Mouse (Mus musculus) heart, adult 8-10 months (tissue): ENCODE results near the gene Sh3bp4. TPM values are rescaled to one million over a fixed set of nuclear protein-coding genes. Genes with fewer than 3 reads are reported as not detected.

ENCODE experiments used
- DNase-seq: peaks from one replicate; pipeline ENCODE4 v3.0.0; 2022; ENCODE audit warnings: low spot score
- total RNA-seq, 4 experiments: library from RNA; stranded (reverse); gene quantifications; 2 replicates each; pipeline ENCODE4 v1.2.4; 2022

Sh3bp4 gene
- 10 to 100 TPM in 2 of 4 experiments, 1 to 10 TPM in 2; 7.2 to 13.4 (median 9.7) TPM for total RNA-seq

DNA sequence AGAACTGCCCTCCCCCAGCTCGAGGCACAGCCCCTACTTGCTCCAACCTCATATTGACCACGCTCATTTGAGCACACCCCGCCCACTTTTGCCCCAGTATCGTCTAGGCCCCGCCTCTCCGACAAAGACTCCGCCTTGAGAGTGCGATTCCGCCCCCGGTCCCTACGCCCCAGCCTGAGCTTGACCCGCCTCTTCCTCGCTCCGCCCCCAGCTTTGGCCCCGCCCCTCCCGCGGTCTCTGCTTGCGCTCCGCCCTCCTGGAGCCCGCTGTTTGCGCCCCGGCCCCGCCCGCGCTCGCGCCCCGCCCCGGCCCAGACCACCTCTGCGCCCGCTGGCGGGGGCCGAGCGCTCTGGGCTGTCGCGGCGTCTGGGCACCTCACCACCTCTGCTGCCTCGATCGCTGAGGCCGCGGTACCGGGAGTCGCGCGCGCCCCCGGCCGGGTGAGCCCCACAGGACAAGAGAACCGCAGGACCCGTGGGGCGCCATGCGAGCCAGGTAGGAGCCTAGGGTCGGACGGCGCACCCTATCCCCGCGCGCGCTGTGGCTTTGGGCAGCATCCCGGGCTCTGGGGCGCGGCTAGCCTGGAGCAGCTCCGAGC, at the start of gene Sh3bp4:
TSS of gene Sh3bp4 (plus strand) at position 313 of the 598 bp plus-strand sequence.
- peak; percentile 98 for DNase-seq

DNA sequence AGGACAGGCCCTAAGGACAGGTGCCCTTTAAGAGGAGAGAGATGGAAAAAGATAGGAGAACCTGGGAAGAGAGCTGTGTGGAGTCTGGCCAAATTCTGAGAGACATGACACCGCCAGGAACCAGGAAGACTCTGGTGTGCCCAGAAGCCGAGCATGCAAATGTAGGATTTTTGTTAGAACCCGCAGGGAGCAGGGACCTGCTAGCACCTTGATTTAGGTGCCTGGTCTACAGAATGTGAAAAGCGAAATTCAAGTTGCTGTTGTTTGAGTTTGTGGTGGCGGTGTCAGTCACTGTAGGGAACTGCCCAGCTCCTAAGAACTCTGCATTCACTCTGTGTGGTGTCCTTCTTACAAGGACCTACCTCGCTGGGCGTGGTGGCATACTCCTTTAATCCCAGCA, 47.2 kb upstream of the Sh3bp4 start:
- DNase-seq = no peak

DNA sequence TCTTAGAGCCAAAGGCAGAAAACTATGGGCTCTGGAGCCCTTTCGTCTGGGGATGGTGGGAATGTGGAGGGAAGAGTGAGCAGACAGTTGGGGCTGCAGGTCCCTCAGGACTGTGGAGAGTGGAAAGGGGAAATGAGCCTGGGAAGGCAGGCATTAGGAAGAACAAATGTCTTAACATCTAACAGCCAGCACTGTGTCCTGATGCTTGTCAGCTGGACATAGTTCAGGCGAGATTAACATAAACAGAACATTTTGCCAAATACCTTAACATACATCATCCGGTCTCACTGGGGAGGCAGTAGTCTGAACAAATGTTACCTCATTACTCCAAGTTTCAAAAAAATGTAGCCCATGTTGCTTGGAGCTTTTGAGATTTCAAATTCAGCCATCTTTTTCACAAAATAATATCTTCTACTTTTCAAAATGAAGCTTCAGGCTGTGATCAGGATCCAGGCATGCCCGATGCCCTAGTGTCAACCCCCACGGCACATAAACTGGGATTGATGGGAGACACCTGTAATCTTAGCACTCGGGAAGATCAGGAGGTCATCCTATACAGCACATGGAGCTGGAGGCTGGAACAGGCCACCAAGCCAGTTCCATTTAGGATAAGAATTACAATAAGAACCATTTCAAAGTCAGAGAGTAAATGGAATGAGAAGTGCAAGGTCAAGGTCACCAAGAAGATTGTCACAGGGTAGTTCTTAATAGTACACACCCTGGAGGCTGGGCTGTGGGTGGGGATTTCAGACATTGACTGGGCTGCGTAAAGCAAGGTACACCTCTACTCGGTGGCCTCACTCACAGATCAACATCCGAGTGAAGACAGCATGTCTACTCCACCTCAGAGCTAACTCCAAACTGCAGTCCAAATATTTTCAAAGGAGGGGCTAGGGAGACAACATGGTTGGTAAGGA, 45.3 kb upstream of the Sh3bp4 start:
- DNase-seq = no peak

DNA sequence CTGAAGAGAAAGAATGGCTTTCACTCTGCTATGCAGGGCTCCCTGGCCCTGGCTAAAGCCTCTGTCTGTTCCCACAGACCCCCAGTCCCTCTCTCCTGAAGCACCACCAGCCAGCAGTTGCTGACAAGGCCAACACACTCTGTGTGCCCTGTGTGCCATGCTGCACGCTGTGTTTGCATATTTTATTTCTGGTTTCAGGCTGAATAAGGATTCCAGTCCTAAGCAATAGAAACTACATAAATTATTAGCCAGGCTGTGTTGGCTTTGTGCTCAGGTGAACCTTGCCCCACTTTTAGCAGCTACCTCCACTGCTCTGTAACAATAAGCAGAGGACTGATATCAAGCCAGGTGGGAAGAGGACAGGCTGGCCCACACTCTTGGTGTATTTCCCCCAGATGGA, 44.2 kb upstream of the Sh3bp4 start:
- DNase-seq = no peak

DNA sequence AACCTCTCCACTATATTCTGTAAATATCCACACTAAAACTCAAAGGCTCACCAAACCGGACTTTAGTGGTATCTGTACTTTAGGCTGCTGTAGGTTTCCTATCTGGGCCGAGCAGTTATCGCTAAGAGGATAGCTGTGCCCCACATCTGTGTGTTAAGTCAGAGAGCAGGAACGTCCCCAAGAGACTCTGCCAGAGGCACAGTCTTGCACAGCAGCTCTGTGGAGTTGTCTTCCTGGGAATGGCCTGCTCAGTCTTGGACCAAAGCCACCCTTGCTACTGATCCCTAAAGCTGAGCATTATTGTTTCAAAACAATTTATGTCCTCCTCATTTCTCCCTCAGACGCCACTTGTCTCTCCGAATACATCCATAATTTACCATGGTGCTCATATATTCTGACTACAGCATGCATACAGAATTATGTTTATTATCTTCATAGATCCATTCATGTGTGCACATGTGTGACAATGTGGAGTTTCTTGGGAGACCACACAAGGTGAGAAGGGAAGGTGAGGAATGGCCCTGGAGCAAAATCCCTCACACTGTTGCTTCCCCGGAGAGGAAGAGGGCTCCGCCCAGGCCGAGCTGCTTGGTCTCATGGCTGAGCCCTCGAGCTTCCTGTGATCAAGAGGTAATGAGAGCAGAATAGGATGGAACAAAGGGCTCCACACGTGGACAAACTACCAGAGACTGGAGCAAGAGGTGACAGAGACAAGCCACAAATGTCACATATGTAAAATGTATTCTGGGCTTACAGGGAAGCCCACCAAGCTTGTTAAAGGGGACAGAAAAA, 40.9 kb upstream of the Sh3bp4 start:
- no peak for DNase-seq

DNA sequence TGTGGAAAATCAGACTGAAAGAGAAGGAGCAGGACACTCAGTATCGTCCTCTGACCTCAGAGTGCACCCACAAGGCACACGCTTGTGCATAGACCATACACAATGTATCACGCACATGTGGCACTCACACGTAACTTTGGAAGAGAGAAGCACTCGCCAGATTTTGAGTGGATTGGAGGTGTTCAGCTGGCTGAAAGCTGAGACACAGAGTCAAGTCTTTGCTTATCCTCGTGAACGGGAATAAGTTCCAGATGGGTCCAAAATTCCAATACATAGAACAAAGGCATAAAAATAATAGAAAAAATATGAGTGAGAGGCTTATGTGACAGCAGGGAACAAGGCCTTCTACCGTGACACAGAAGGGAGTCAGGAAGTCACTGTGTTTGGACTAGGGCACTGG, 36.6 kb upstream of the Sh3bp4 start:
- no peak for DNase-seq

DNA sequence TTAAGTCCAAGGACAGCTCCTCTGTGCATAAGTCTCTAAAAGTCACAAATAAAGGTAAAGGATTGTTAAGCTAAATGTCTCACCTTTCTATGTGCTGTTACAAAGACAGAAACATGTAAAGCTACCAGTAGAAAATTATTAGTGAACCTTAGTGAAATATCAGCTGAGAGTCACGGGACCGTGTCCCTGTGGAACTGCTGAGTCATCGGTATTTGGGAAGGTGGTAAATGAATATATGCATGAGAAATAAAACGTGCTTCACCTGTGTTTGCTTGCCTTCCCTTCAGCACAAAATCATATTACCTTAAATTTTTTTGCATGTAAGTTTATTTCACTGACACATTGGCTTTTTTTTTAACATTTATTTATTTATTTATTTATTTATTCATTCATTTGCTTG, 36.2 kb upstream of the Sh3bp4 start:
- DNase-seq = no peak

DNA sequence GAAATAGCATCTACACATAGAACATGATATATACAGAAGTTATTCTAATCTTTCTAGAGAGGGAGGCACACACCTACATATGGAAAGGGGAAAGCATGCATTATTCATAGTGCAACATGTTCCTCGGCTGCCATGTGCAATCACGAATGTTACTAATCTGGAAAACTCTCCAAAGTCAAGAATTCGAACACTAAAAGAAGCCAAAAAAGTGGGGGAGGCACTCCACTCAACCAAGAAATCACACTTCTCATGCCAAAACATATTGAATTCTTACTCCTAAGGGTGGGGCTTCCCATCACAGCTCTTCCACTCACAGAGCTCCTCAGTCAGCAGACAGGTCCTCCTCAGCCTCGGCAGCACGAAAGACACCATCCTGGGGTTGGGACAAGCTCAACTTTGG, 35.1 kb upstream of the Sh3bp4 start:
- DNase-seq = no peak

DNA sequence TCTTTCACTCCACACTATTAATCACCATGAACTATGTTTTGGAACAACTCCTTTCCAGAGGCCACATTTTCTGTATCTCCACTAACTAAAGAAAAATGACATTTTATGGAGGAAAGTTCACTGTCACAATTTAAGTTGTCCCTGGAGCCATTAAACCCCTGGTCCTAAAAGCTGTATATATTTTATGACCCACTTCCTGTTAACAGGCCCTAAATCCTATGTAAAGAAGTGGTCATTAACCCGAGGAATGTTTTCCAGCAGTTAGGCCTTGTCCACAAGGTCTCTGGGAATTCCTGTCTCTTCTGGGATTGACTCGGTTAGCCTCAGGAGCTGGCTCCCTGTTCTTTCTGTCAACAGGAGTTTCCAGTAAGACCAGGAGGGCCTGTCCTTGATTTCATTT, 30.4 kb upstream of the Sh3bp4 start:
- no peak for DNase-seq

DNA sequence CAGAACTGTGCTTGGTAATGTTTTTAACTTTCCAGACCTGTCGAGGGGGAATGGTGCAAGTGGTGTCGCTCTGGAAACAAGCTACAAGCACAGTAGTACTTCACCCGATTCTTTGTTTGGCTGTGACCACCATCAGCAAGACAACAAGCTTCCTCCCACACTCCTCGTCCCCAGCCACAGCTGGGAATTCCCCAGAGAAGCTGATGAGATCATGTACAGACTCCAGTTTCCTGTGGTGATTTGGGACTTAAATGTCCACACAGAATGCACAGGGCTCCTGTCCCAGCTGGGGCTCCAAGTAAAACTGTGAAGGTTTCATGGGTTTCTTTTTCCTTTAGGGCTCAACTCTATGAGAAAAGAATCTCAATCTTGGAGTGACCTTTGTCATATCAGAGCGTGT, 28.9 kb upstream of the Sh3bp4 start:
- DNase-seq = peak; percentile 88

DNA sequence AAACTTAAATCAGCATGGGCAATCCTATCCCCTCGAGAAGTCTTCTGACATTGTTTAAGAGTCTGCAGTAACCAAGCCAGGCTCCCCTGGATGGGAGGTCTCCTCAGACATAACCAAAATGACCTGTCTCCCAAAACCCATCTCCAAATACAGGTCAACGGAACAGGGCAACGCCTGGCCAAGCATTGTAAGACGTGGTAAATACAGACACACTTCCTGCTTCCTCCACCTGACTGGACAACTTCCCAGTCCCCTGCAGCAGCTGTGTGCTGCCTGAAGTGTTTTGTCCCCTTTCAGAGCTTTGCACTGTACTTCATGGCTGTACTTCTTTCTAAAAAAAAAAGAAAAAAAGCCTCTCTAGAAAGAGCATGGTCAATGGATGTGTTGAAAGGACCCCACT, 28.1 kb upstream of the Sh3bp4 start:
- DNase-seq = peak; percentile 38

DNA sequence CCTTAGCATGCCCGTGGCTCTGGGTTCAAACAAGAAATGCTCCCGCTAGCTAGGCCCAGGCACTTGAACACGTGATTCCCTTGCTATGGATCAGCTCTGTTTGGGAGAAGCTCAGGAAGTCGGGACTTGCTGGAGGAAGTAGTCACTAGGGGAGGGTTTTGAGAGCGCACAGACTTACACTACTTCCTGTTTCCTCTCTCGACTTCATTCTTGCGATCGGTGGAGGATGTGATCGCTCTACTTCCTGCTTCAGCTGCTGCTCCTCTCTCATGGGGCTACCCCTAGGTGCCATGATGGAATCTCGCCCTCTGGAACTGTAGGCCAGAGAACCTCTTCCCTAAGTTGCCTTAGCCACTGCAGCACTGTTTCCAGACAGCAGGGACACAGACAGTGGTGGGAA, 27.3 kb upstream of the Sh3bp4 start:
- peak; percentile 44 for DNase-seq

DNA sequence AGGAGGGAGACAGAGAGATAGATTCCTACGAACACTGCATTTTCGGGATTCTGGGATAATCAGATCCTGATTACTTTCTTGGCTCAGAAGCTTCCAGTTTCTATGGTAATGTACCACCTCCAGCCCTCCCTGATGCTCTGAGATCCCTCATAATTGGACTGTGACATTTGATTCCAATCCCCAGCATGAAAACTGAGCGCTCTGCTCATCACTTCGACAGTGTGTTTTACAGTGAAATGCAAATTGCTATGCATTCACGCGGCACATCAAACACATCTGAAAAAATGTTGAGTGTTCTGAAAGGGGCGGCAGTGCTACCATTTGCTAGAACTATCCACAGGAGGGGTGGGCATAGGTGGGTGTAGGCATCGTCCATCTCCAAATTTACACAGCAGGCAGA, 24.8 kb upstream of the Sh3bp4 start:
- no peak for DNase-seq

DNA sequence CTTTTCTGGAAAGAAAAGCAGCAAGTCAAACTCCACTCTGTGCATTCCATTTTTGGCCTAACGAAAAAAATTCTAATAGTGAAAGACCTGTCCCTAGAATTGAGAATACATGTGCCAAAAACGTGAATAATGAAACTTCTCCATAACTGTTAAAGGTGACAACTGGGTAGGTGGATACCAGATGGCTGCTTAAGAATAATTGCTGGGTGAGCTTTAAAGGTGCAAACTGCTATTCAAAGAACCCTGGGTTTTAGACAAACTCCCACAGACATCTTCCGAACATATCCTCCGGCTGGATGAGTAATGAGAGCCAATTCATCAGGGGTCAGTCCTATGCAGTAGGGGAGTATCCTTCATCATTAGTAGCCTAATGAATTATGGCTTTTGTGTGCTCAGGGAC, 20.7 kb upstream of the Sh3bp4 start:
- DNase-seq = no peak

DNA sequence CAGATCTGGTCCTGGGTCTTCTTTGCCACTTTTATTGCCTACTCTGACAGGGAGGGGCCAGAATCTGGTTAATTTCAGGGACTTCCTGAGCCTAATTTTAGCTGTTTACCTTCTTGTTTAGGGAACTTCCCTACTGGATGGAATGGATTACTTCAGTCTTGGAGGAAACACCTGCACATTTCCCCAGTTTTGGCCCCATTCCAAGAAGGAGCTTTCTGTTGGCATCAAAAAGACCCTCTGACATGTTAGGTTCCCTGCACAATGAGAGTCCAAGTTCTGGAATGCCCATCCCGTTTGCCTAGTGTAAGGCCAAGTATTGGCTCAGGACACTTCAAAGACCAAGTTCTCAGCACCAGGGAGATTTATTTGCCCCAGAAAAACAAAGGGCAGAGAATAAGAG, 14.0 kb upstream of the Sh3bp4 start:
- DNase-seq = no peak

DNA sequence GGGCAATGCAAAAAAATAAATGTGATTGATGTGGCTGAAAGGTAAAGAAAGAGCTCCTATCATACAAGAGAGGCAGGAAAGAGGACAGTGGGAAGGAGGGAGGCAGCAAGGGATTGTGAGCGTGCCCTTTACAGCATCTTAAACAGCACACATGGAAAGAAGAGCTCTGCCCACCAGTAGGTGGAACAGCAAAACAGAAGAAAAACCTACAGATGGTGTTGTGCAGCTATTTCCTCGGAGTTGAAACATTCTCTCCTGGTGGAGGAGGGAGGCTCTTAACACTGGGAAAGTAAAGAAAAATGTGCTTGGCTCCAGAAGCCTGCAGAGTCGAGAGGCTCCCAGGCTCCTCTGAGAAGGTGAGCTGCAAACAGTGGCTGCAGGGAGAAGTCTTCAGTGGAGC, 12.8 kb upstream of the Sh3bp4 start:
- DNase-seq = no peak

DNA sequence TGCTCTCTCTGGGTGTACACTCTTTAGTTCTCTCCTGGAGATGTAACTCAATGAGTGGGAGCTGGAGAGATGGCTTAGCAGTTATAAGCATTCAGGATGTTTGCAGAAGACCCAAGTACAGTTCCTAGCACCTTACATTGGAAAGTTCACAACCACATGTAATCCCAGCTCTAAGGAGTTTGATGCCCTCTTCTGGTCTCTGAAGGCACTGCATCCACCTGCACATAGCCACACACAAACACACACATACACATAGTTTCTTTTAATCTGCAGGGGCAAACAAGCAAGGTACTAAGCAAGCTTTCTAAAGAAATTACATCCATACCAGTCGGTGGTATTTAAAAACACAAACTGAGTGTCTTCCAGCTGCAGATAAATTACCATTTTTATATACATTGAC, 12.2 kb upstream of the Sh3bp4 start:
- no peak for DNase-seq

DNA sequence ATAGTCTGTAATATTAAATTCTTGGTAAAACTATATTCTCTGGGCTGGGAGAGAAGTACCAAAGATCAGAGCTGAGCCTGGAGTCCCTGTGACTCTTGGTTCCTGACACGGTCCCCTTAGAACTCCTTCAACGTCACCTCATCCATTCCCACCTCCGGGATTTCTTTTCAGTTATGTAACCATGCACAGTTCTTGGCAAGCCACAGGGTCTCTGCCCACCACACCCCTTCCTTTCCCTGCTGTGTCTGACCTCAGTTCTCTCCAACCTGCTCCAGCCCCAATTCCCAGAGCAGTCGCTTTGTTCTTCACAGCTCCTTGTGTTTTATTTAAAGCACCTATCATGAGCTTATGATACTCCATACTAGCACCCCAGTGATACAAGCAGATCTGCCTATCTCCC, 7.2 kb upstream of the Sh3bp4 start:
- peak; percentile 67 for DNase-seq

DNA sequence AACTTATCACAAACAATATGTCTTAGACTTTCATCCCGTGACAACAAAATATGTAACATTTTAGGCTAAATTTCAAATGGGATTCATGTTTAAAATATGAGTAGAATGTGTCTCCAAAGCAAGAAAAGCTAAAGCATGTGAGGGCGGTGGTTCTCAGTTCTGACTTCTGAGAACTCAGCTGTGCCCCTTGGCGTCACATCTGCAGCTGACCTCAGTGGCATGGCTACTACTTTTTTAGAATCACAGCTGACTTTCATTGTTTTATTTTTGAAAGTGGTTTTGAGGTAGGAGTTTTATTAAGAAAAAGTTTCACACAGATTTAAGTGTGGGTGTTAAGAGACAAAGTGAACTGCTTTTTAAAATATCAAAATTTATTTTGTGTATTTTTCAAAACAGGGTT, 6.4 kb upstream of the Sh3bp4 start:
- DNase-seq = no peak

DNA sequence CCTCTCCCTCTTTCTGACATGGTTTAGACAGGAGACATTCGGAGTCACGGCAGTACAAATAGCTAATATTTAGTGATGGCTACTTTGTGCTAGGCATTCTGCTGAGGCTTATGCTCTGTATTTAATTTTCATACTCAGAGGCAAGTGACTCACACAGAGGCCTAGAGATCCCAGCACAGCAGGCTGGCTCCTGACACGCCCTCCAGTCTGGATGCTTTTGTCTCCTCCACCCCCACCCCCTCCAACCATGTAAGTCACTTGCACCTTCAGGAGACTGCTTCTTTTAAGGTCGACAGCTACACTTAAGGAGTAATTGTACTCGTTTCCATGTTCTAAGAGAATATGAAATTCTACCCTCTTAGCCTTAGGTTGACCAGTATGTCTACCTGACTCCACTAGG, 1.4 kb upstream of the Sh3bp4 start:
- DNase-seq = no peak

DNA sequence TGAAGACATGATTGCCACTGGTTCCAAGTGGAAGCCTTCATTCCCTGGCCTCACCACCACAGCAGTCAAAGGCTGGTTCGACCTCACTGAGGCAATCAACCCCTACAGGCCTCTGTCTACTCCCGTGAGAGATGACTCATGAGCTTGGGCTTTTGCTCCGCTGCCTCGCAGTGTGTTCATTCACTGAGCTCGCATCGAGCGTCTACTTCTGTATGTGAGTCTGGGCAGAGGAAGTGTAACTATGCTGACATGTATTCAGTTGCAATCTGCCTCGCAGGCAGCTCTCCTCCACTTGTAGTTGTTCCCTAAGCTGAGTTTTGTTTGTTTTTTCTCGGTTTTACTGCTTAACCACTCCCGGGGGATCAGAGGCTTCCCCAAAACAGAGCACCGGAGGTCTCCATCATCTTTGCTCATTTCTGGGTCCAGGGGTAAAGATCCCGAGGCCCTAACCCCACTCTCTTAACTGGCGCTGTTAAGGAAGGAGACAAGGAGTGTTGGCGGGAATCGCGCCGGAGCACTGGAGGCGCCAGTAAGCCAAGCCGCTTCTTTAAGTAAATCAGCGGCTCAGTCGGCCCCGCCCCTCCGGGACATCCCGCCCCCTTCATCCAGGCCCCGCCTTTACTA, 624 bp upstream of the Sh3bp4 start:
- DNase-seq = peak; percentile 65

DNA sequence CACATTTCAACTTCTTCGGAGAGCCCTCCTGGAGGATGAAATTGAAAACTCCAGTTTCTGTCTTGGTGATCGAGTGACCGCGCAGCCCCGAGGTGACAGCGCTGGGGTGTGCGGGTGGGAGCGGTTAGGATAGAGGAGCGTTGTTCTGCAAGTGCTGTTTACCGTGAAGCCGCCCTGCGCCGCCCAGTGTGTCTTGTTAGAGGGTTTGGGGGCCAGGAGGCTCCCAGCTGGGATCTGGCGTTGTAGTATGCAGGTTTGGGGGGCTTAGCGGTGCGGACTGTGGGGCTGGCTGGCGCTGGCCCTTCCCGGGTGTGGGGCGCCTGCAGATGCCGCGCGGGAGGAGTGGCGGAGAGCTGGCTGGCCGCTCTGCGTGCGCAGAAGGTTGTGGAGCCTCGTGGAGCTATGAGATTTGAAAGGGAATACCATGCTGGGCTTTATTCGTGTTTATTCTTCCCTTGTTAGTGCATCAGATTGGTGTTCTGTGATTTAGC, 701 bp downstream of the Sh3bp4 start:
- DNase-seq = peak; percentile 44
